Mouse (Mus musculus) testis, postnatal 14 days (tissue): ENCODE results near the gene Enoph1.

Source experiments
- DNase-seq: peaks from one replicate; pipeline ENCODE4 v3.0.0; 2021; ENCODE audit warnings: low spot score

Enoph1 gene

GRCm38 (mm10) chr5:100040281-100040784 is 548 bp downstream of the Enoph1 start:
- DNase-seq: peak; percentile 50

- no peak for DNase-seq
Observed at GRCm38 (mm10) chr5:100041272-100041671, 1.5 kb downstream of the Enoph1 start.

GRCm38 (mm10) chr5:100042467-100042866 is 2.7 kb downstream of the Enoph1 start:
- no peak for DNase-seq

- no peak for DNase-seq
Observed at GRCm38 (mm10) chr5:100043361-100043760, 3.6 kb downstream of the Enoph1 start.

GRCm38 (mm10) chr5:100044030-100044429 is 4.2 kb downstream of the Enoph1 start:
- no peak for DNase-seq

GRCm38 (mm10) chr5:100044621-100045020 is 4.8 kb downstream of the Enoph1 start:
- DNase-seq: no peak

- no peak for DNase-seq
Observed at GRCm38 (mm10) chr5:100046096-100046495, 6.3 kb downstream of the Enoph1 start.

GRCm38 (mm10) chr5:100047143-100047640 is 7.4 kb downstream of the Enoph1 start:
- DNase-seq: no peak

GRCm38 (mm10) chr5:100047871-100048270 is 8.1 kb downstream of the Enoph1 start:
- DNase-seq: no peak

- DNase-seq: no peak
Observed at GRCm38 (mm10) chr5:100049904-100050303, 10.1 kb downstream of the Enoph1 start.

GRCm38 (mm10) chr5:100052728-100053127 is 12.9 kb downstream of the Enoph1 start:
- no peak for DNase-seq

GRCm38 (mm10) chr5:100054807-100055547 is 15.2 kb downstream of the Enoph1 start:
- DNase-seq: no peak

GRCm38 (mm10) chr5:100055866-100056369 is 16.1 kb downstream of the Enoph1 start:
- DNase-seq: no peak

- no peak for DNase-seq
Observed at GRCm38 (mm10) chr5:100057461-100058209, 17.9 kb downstream of the Enoph1 start.

- DNase-seq: no peak
Observed at GRCm38 (mm10) chr5:100058729-100059128, 18.9 kb downstream of the Enoph1 start.

- DNase-seq: no peak
Observed at GRCm38 (mm10) chr5:100059326-100059725, 19.5 kb downstream of the Enoph1 start.

- peak; percentile 57 for DNase-seq
Observed at GRCm38 (mm10) chr5:100060876-100061275, 21.1 kb downstream of the Enoph1 start.

- DNase-seq: no peak
Observed at GRCm38 (mm10) chr5:100067579-100067978, 27.8 kb downstream of the Enoph1 start.

GRCm38 (mm10) chr5:100069526-100069925 is 29.7 kb downstream of the Enoph1 start:
- DNase-seq: no peak

- DNase-seq: peak; percentile 51
Observed at GRCm38 (mm10) chr5:100070255-100070654, 30.5 kb downstream of the Enoph1 start.

GRCm38 (mm10) chr5:100071541-100071940 is 31.8 kb downstream of the Enoph1 start:
- no peak for DNase-seq

GRCm38 (mm10) chr5:100072557-100072956 is 32.8 kb downstream of the Enoph1 start:
- no peak for DNase-seq

GRCm38 (mm10) chr5:100074571-100074970 is 34.8 kb downstream of the Enoph1 start:
- DNase-seq: no peak
